Mouse (Mus musculus): ENCODE data around the gene Rcor1.

Gene Rcor1

DNA sequence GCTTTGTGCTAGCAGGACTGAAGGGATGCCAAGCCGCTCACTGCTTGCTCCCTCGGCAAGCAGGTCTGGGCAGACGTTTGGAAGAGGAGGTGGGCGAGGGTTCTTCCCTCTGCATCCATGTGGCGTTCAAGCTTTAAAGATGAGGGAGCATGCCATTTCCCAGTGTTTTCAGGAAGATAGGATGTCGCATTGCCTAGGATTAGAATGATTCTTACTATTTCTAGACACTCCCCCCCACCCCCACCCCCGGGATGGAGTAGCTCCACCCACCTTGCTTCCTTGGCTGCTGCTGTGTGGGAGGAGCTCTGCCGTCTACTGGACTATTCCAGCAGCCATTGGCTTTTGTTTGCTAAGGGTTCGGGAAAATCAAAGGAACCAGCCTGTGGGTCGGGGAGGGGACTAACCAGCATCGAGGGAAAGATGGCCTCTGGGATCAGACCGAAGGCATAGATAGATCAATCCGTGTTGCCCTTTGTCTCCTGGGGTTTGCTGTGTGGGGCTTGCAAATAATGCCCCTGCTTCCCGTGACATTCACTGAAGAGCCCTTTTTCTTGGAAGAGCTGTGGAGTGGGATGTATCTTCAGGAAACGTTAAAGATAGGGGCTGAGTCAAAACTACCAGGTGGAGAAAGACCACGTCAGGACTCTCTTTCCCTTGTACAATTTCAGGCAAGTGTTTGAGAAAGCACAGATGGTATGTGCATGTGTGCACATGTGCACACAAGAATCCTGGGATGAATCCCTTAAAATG lies 123.3 kb downstream of the Rcor1 start:
- in situ Hi-C loops (cut with MboI, MseI) = loop anchor here (10.0 kb wide), 1 partner anchor 452 kb away; no protein-coding TSS in a partner anchor

DNA sequence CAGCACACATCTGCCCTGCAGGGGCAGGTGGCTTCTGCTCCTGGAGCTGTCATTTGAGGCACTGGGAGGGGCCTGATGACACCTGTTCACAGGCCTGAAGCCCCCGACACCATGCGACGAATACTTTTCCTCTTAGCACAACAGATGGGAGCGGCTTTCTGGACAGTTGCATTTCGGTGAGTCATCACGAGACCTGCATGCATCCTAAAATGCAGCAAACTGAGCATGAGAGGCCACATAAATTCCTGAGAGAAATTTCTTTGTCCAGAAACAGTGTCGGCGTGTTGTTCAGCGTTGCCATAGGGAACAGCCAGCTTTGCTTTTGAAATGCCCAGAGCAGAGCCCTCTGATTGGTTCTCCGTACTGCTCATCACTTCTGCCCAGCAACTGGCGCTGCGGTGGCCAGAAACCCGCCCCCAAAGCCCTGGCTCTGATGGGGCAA lies 125.2 kb downstream of the Rcor1 start:
- in situ Hi-C loops (cut with MboI, MseI) = loop anchor here (10.0 kb wide), 1 partner anchor 450 kb away; no protein-coding TSS in a partner anchor

DNA sequence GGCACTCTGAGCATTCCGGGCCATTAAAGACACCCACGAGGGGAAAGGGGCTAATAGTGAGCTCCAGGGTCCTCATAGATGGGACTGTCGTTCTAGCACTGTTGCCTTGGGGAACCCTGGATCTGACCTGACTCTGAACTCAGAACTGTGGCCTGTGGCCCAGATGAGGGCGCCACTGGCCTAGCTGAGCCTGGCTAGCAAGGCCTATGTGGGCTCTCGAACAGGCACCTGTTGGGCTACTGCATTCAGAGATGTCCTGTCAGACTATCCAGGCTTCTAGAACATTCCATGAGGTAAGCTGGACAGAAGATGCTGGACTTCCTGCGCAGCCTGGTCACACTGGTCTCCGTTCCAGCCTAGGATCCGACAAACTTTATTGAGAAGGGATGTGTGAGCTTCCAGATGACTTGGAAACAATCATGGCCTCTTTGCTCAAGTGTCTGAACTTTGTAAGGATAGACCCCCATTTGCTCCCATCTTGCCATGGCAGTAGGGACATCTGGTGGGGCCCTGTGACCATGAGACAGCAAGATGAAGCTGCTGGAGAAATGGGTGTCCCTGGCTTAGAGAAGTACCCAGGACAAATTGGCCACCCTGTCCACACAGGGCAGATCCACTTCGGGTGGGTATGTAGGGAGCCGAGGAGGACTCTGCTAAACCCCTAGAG lies 126.1 kb downstream of the Rcor1 start:
- in situ Hi-C loops (cut with MboI, MseI) = loop anchor here (10.0 kb wide), 1 partner anchor 450 kb away; no protein-coding TSS in a partner anchor
